Mouse (Mus musculus) granulocyte monocyte progenitor cell, adult 5-6 weeks (primary cell): ENCODE measurements at regions not wholly inside any gene's neighbourhood (a gene's known extent, or its start where the extent isn't known, plus 50 kb on each side); places are given as distances from the start of the nearest gene placed in this dataset.

Experiments used
- ATAC-seq: replicated peaks from 2 replicates; pipeline ENCODE4 v1.8.0; 2016; ENCODE audit warnings: mild to moderate bottlenecking, moderate TSS enrichment, inconsistent platforms; ENCODE audit not compliant: poor library complexity, severe bottlenecking

GRCm38 (mm10) chr4:52666768-52667480 lies 70.8 kb downstream of the Toporsl start:
- no peak for ATAC-seq

- no peak for ATAC-seq
These were observed 104.8 kb upstream of the Olfr275 start for GRCm38 (mm10) chr4:52709563-52709962.

- no peak for ATAC-seq
These were observed 88.2 kb upstream of the Olfr275 start for GRCm38 (mm10) chr4:52726203-52726602.

- ATAC-seq: peak; percentile 88
These were observed 87.6 kb upstream of the Olfr275 start for GRCm38 (mm10) chr4:52726625-52727297.

GRCm38 (mm10) chr4:52733141-52733540 lies 81.3 kb upstream of the Olfr275 start:
- ATAC-seq: no peak

- no peak for ATAC-seq
These were observed 74.6 kb upstream of the Olfr275 start for GRCm38 (mm10) chr4:52739543-52740474.

GRCm38 (mm10) chr4:52752838-52753509 lies 61.4 kb upstream of the Olfr275 start:
- ATAC-seq: no peak
